Mouse (Mus musculus) 3T3-L1 (cell line): ENCODE results near the gene Atp12a.

Experiments
- DNase-seq: peaks from one replicate; pipeline ENCODE4 v3.0.0-alpha.2; 2015; ENCODE audit warnings: low read depth, low spot score

Gene Atp12a

GRCm38 (mm10) chr14:56364711-56365237 is at the start of gene Atp12a:
Gene Atp12a, plus strand, starts transcription at chr14:56365068.
- DNase-seq = no peak

GRCm38 (mm10) chr14:56315519-56315918 is 49.3 kb upstream of the Atp12a start:
- no peak for DNase-seq

- DNase-seq = no peak
Observed at GRCm38 (mm10) chr14:56316333-56316732, 48.5 kb upstream of the Atp12a start.

GRCm38 (mm10) chr14:56322982-56323381 is 41.9 kb upstream of the Atp12a start:
- no peak for DNase-seq

- DNase-seq = no peak
Observed at GRCm38 (mm10) chr14:56325038-56325437, 39.8 kb upstream of the Atp12a start.

- DNase-seq = no peak
Observed at GRCm38 (mm10) chr14:56333700-56334099, 31.2 kb upstream of the Atp12a start.

- DNase-seq = no peak
Observed at GRCm38 (mm10) chr14:56334437-56334836, 30.4 kb upstream of the Atp12a start.

GRCm38 (mm10) chr14:56336032-56336431 is 28.8 kb upstream of the Atp12a start:
- no peak for DNase-seq

GRCm38 (mm10) chr14:56337075-56337474 is 27.8 kb upstream of the Atp12a start:
- no peak for DNase-seq

- no peak for DNase-seq
Observed at GRCm38 (mm10) chr14:56337696-56338095, 27.2 kb upstream of the Atp12a start.

- DNase-seq = no peak
Observed at GRCm38 (mm10) chr14:56338882-56339442, 25.9 kb upstream of the Atp12a start.

GRCm38 (mm10) chr14:56348704-56349103 is 16.2 kb upstream of the Atp12a start:
- no peak for DNase-seq

GRCm38 (mm10) chr14:56349541-56349940 is 15.3 kb upstream of the Atp12a start:
- DNase-seq = no peak

GRCm38 (mm10) chr14:56351959-56352660 is 12.8 kb upstream of the Atp12a start:
- peak; percentile 3 for DNase-seq

- no peak for DNase-seq
Observed at GRCm38 (mm10) chr14:56354803-56355202, 10.1 kb upstream of the Atp12a start.

GRCm38 (mm10) chr14:56355396-56355795 is 9.5 kb upstream of the Atp12a start:
- no peak for DNase-seq

- no peak for DNase-seq
Observed at GRCm38 (mm10) chr14:56356196-56356595, 8.7 kb upstream of the Atp12a start.

GRCm38 (mm10) chr14:56358422-56358821 is 6.4 kb upstream of the Atp12a start:
- DNase-seq = no peak

- DNase-seq = no peak
Observed at GRCm38 (mm10) chr14:56359131-56359530, 5.7 kb upstream of the Atp12a start.

- DNase-seq = no peak
Observed at GRCm38 (mm10) chr14:56365292-56365691, 424 bp downstream of the Atp12a start.

- DNase-seq = no peak
Observed at GRCm38 (mm10) chr14:56366712-56367111, 1.8 kb downstream of the Atp12a start.

- peak; percentile 22 for DNase-seq
Observed at GRCm38 (mm10) chr14:56368834-56369233, 4.0 kb downstream of the Atp12a start.

- DNase-seq = peak; percentile 85
Observed at GRCm38 (mm10) chr14:56375731-56376130, 10.9 kb downstream of the Atp12a start.
